Mouse (Mus musculus): Measurements from ENCODE around the gene Csrp3. TPM values are rescaled to one million over a fixed set of nuclear protein-coding genes. Genes with fewer than 3 reads are reported as not detected.

Gene Csrp3
- polyA plus RNA-seq, 1 experiment from 2014 or later = 0.47 TPM

DNA sequence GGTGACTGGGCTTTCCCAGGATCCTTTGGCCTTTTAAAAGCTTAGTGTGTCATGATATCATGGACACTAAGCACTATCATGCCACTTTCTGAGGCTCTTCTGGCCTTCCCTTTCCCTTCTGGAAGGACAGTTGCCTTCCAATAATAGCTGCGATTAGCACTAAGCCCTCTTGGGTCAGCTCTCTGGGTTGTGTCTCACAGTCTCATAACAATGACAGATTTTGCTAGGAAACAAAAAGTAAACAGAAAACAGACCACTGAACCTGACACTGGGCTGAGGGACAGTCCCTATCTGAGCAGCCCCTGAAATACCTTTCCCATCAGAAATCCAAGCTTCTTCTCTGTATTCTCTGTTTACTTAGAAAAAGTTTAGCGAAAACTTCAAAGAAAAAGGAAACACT is 7.3 kb downstream of the Csrp3 start:
- Histone ChIP-seq H3K4me3 (no peak overlapping the region), H3K27ac (replicated peaks) (no peak overlapping the region), H3K36me3 (no peaks in the 10 kb centered on the region), H3K9me3 (no peaks in the 10 kb centered on the region), H3K4me2 (no peak overlapping the region), H3K27me3 (peaks cover 66% of the 10 kb centered on the region), H3K4me1 (replicated peaks) (peaks cover under 1% of the 10 kb centered on the region), H3K9ac (no peak overlapping the region)
- WGBS = 83% methylated on average over 2 of the region's 2 CpGs
- ATAC-seq (ENCODE audit: low FRiP score, low read depth) = no peak

DNA sequence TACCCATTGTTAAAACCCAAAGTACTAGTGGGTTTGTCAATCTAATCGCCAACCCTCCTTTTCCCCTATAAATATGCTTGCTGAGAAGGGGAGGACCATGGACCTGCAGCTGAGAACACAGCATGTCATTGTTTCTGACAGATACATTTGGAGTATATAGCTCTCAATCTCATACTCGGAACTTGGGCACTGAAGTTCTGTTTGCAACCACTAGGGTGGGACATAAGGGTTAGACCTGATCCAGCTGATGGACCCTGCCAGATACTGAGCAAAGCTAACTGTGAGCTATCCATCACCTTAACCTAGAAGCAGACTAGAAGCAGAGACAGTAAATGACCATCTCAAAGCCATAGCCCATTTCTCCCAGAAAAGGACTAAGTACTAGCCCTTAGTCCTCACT is 9.4 kb downstream of the Csrp3 start:
- no peak for ATAC-seq (ENCODE audit: low FRiP score, low read depth)
- Histone ChIP-seq H3K4me3 (no peak overlapping the region), H3K4me1 (replicated peaks) (peaks cover 16% of the 10 kb centered on the region), H3K36me3 (no peaks in the 10 kb centered on the region), H3K27ac (replicated peaks) (no peak overlapping the region), H3K27me3 (peaks cover 63% of the 10 kb centered on the region), H3K4me2 (no peak overlapping the region), H3K9me3 (no peaks in the 10 kb centered on the region), H3K9ac (no peak overlapping the region)
- WGBS = 65% methylated on average over 2 of the region's 2 CpGs

- Histone ChIP-seq H3K4me3 (no peak overlapping the region), H3K27me3 (peaks cover 64% of the 10 kb centered on the region), H3K27ac (replicated peaks) (no peak overlapping the region), H3K9me3 (no peaks in the 10 kb centered on the region), H3K4me1 (replicated peaks) (peaks cover 16% of the 10 kb centered on the region), H3K4me2 (no peak overlapping the region), H3K9ac (no peak overlapping the region), H3K36me3 (no peaks in the 10 kb centered on the region)
- no peak for ATAC-seq (ENCODE audit: low FRiP score, low read depth)
- 80% methylated on average over 6 of the region's 6 CpGs for WGBS
These were observed 10.9 kb downstream of the Csrp3 start for GRCm38 (mm10) chr7:48836949-48837348.

DNA sequence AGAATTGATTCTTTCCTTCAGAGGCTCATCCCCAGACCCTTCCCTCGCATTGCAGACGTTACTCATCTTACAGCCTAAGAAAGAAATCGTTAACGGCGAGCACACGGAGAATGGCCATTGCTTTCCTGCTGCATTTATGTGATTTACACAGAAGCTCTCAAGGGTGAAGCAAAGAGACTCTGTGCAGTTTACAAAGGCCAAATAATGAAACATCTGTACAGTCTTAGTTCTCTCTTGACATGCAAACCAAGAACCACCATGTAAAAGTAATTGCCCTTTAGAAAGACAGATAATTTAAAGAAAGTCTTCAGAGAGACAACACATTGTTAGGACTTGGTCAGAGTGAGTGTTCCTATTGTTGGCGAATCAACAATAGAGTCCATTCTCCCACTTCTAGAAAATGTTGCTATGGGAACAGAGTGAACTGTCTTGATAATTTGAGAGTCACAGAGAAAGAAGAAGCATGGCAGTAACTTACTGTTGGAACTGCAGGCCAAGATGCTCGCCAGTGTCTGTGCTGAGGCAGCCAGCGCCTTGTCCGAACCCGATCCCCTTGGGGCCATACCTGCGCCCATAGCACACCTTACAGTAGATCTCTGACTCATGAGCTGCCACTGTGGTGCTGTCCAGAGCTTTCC is 12.7 kb downstream of the Csrp3 start:
- Histone ChIP-seq H3K4me3 (no peak overlapping the region), H3K27me3 (peaks cover 71% of the 10 kb centered on the region), H3K27ac (replicated peaks) (peak overlapping the region; percentile 42; the same call in 1 of the 2 replicates), H3K9ac (no peak overlapping the region), H3K36me3 (no peaks in the 10 kb centered on the region), H3K9me3 (no peaks in the 10 kb centered on the region), H3K4me1 (replicated peaks) (peaks cover 16% of the 10 kb centered on the region), H3K4me2 (no peak overlapping the region)
- peak; percentile 69 for ATAC-seq (ENCODE audit: low FRiP score, low read depth)
- WGBS = 20% methylated on average over 12 of the region's 12 CpGs

- ATAC-seq (ENCODE audit: low FRiP score, low read depth) = peak; percentile 47; the same call in 1 of the 2 replicates
- Histone ChIP-seq H3K9ac (no peak overlapping the region), H3K27ac (replicated peaks) (peak overlapping the region; percentile 40; the same call in 1 of the 2 replicates), H3K27me3 (peaks cover 64% of the 10 kb centered on the region), H3K4me2 (no peak overlapping the region), H3K4me1 (replicated peaks) (peaks cover 16% of the 10 kb centered on the region), H3K4me3 (no peak overlapping the region), H3K36me3 (no peaks in the 10 kb centered on the region), H3K9me3 (no peaks in the 10 kb centered on the region)
- 30% methylated on average over 4 of the region's 4 CpGs for WGBS
These were observed 13.4 kb downstream of the Csrp3 start for GRCm38 (mm10) chr7:48834371-48834970.

DNA sequence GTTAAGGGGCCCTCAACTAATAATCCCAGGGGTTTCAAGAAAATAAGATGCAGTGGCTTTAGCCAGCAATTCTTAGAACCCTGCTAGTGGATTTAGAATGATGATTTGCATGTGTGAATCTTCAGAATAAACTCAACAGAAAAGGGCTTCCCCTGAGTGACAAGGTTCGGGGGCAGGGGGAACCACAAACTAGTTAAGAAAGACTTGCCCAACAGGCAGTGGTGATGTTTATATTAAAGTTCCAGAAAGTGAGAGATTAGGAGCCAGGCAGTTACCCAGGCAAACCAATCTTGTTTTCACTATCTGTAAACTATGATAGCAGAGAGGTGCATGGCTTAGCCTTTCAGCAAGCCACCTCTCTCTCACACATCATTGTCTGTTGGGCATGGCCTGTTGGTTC is 15.1 kb downstream of the Csrp3 start:
- Histone ChIP-seq H3K9ac (no peak overlapping the region), H3K27ac (replicated peaks) (no peak overlapping the region), H3K9me3 (no peaks in the 10 kb centered on the region), H3K4me3 (no peak overlapping the region), H3K27me3 (peaks cover 48% of the 10 kb centered on the region), H3K36me3 (peaks cover 6% of the 10 kb centered on the region), H3K4me1 (replicated peaks) (peaks cover 16% of the 10 kb centered on the region), H3K4me2 (no peak overlapping the region)
- 87% methylated on average over 1 of the region's 1 CpGs for WGBS
- ATAC-seq (ENCODE audit: low FRiP score, low read depth) = no peak

DNA sequence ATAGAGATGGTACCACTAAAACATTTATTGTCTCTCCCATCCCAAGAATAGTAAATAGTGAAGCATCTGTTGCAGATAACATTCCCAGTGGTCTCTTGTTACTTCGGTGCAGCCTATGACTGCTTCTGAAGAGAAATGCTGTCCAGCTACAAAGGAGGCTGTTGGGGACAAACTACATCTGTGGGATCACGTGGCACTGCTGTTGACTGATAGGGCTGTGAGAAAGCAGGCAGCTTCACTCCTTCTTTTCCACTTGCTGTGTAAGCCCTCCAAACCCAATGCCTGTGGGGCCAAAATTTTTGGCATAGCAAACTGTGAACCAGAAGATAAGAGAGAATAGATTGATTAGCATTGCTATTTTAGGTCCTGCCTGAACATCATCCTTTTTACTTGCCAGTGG is 17.4 kb downstream of the Csrp3 start:
- H3K4me3 ChIP-seq = no peak overlapping the region
- peaks cover 26% of the 10 kb centered on the region for H3K36me3 ChIP-seq
- WGBS = 57% methylated on average over 2 of the region's 2 CpGs
- H3K4me2 ChIP-seq = no peak overlapping the region
- H3K27ac ChIP-seq (replicated peaks) = no peak overlapping the region
- H3K9ac ChIP-seq = no peak overlapping the region
- H3K9me3 ChIP-seq = no peaks in the 10 kb centered on the region
- no peak for ATAC-seq (ENCODE audit: low FRiP score, low read depth)
- peaks cover 35% of the 10 kb centered on the region for H3K27me3 ChIP-seq
- peaks cover 14% of the 10 kb centered on the region for H3K4me1 ChIP-seq (replicated peaks)

- Histone ChIP-seq H3K4me3 (no peak overlapping the region), H3K27ac (replicated peaks) (no peak overlapping the region), H3K9me3 (no peaks in the 10 kb centered on the region), H3K36me3 (peaks cover 36% of the 10 kb centered on the region), H3K4me2 (no peak overlapping the region), H3K4me1 (replicated peaks) (peaks cover 3% of the 10 kb centered on the region; the same call in 1 of the 2 replicates), H3K9ac (no peak overlapping the region), H3K27me3 (peaks cover 35% of the 10 kb centered on the region)
- no peak for ATAC-seq (ENCODE audit: low FRiP score, low read depth)
- 86% methylated on average over 5 of the region's 5 CpGs for WGBS
These were observed 18.5 kb downstream of the Csrp3 start for GRCm38 (mm10) chr7:48829177-48829910.

GRCm38 (mm10) chr7:48825170-48825569 is 22.7 kb downstream of the Csrp3 start:
- no peaks in the 10 kb centered on the region for H3K27me3 ChIP-seq
- peaks cover 64% of the 10 kb centered on the region for H3K36me3 ChIP-seq
- no peaks in the 10 kb centered on the region for H3K9me3 ChIP-seq
- H3K4me2 ChIP-seq = no peak overlapping the region
- no peak overlapping the region for H3K4me3 ChIP-seq
- no peak overlapping the region for H3K9ac ChIP-seq
- ATAC-seq (ENCODE audit: low FRiP score, low read depth) = no peak
- 94% methylated on average over 6 of the region's 6 CpGs for WGBS
- no peak overlapping the region for H3K27ac ChIP-seq (replicated peaks)
- no peaks in the 10 kb centered on the region for H3K4me1 ChIP-seq (replicated peaks)

- 98% methylated on average over 1 of the region's 1 CpGs for WGBS
- no peak for ATAC-seq (ENCODE audit: low FRiP score, low read depth)
- peaks cover 69% of the 10 kb centered on the region for H3K36me3 ChIP-seq
- no peaks in the 10 kb centered on the region for H3K4me1 ChIP-seq (replicated peaks)
- no peak overlapping the region for H3K9ac ChIP-seq
- H3K27me3 ChIP-seq = no peaks in the 10 kb centered on the region
- H3K27ac ChIP-seq (replicated peaks) = no peak overlapping the region
- H3K4me3 ChIP-seq = no peak overlapping the region
- H3K9me3 ChIP-seq = no peaks in the 10 kb centered on the region
- no peak overlapping the region for H3K4me2 ChIP-seq
These were observed 23.2 kb downstream of the Csrp3 start for GRCm38 (mm10) chr7:48824671-48825070.

DNA sequence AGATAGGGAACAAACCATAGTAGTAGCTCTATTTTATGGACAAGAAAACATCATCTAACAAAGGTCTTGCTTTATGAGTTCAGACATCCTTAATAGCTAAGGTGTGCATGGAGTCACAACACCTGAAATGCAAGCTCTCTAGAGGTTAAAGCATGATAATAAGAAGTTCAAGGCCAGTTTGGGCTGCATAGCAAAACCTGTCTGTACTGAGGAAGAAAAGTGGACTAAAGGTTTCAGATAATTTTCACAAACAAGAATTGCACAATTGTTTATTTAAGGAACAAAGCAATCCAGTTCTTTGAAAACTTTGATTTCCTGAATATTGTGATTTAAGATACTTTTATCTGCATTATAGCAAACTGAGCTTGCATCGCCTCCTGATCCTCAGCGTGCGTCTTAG is 24.2 kb downstream of the Csrp3 start:
- Histone ChIP-seq H3K27me3 (no peaks in the 10 kb centered on the region), H3K36me3 (peaks cover 79% of the 10 kb centered on the region), H3K4me3 (no peak overlapping the region), H3K9ac (no peak overlapping the region), H3K9me3 (no peaks in the 10 kb centered on the region), H3K4me2 (no peak overlapping the region), H3K4me1 (replicated peaks) (no peaks in the 10 kb centered on the region), H3K27ac (replicated peaks) (no peak overlapping the region)
- WGBS = over 99% methylated on average over 3 of the region's 3 CpGs
- ATAC-seq (ENCODE audit: low FRiP score, low read depth) = no peak

DNA sequence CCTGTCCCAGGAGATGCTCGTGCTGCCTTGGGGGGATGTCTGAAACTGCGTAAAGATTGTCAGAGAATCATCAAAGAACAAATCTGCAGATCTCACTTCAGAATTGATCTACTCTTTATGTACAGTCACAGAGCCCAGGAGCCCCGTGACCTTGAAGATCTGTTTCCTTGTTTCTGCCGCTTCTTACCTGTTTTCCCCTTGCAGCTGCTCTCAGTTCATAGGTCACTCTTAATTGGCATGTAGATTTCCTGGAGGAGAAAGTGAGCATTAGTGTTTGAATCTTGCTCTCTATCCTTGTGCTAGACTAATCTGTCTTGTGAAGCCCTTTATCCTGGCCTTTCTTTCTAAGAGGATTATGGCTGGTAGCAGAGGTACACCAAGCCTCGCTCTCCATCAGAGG is 26.2 kb downstream of the Csrp3 start:
- ATAC-seq (ENCODE audit: low FRiP score, low read depth) = no peak
- no peaks in the 10 kb centered on the region for H3K4me1 ChIP-seq (replicated peaks)
- no peaks in the 10 kb centered on the region for H3K27me3 ChIP-seq
- H3K36me3 ChIP-seq = peaks cover 74% of the 10 kb centered on the region
- WGBS = 83% methylated on average over 5 of the region's 5 CpGs
- H3K9me3 ChIP-seq = no peaks in the 10 kb centered on the region
- H3K9ac ChIP-seq = no peak overlapping the region
- H3K4me3 ChIP-seq = no peak overlapping the region
- H3K4me2 ChIP-seq = no peak overlapping the region
- no peak overlapping the region; the same call in 1 of the 2 replicates for H3K27ac ChIP-seq (replicated peaks)

Data from hindbrain, embryonic 15.5 days (tissue).